Mouse (Mus musculus) heart, postnatal 10 days (tissue): ENCODE data around the gene Marc1. TPM values are rescaled to one million over a fixed set of nuclear protein-coding genes. Genes with fewer than 3 reads are reported as not detected.

ENCODE experiments used
- DNase-seq, 2 experiments: peaks; one replicate each; pipeline ENCODE4 v3.0.0; 2021
- intact Hi-C: fragments of 180-260 bp; cut with DNase I; formaldehyde crosslinking; loops from one replicate; pipeline ENCODE4 v1.15.1; 2025
- microRNA-seq, 2 experiments: library from miRNA; unstranded; fragments of <30 nt; microRNA quantifications; one replicate each; pipeline ENCODE4 v1.2.0; 2022
- total RNA-seq, 2 experiments: library from RNA; stranded (reverse); gene quantifications; 2 replicates each; pipeline ENCODE4 v1.2.3; 2021

Marc1 gene
- total RNA-seq, 2 experiments from 2014 or later = not detected

DNA sequence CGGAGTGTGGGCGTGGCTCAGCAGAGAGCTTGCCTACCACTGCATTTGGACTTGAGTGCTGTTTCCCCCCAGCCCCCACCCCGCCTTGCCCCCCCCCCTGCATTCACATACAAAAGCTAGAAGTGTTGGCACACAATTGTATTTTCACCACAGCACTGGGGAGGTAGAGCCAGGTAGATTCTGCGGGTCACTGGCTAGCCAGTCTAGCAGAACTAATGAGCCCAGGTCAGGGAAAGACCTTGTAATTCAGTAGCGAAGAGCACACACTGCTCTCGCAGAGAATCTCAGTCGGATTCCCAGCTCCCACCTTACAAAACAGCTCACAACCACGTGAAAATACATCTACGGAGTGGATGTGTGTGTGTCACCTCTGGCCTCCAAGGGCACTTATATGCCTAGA, 35.8 kb downstream of the Marc1 start:
- DNase-seq = no peak
- intact Hi-C loops = loop anchor here (10.0 kb wide), 1 partner anchor 510 kb away; no protein-coding TSS in a partner anchor

DNA sequence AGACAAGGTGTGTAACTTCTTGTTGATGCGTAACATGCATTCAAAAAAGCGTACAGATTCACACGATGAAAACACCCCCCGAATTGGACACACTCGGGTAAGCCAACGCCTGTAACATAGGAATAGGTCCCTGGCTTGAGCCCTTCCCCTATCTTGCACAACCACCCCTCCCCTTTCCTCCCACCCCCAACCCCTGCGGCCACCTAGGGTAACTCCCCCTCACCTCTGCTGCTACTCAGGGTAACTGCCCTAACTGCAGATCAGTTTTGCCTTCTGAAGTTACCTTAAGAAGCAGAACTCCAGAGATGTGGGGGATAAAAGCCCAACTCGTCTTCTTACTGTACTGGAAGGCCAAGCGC, 39.2 kb downstream of the Marc1 start:
- intact Hi-C loops = loop anchor here (2.0 to 10.0 kb wide), 3 partner anchors 23 to 507 kb away; no protein-coding TSS in a partner anchor
- DNase-seq = no peak

DNA sequence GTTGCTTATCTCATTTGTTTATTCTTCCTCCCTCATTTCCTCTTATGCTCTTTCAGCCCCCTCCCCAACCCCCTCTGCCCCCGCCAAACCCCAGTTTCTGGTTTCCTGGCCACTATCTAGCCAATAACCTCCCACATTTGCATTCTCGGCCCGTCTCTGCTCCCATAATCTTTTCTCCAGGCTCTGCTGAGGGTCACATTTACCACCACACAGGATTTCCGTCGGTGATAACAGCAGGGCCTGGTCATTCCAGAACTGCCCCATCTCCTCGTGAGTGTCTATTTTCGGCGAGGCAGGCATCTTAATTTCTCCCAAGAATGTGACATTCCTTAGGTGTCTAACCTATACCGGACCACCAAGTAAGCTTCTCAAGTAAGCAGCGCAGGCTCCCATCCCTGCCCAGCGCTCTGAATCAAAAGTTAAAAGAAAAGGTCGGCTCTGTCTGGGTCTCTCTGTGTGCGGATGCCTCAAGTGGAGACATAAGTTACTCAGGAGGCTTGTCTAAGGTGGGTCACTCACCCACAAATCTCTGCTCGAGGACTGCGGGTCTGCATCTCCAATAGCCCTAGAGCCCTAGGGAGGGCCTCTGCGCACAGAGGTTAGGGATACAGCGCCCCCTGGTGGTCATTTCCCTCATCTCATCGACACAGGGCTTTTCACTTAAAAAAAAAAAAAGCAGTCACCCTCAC, 39.8 kb downstream of the Marc1 start:
- intact Hi-C loops = loop anchor here (2.0 to 10.0 kb wide), 3 partner anchors 23 to 507 kb away; no protein-coding TSS in a partner anchor
- peak; percentile 86 to 92 for DNase-seq

DNA sequence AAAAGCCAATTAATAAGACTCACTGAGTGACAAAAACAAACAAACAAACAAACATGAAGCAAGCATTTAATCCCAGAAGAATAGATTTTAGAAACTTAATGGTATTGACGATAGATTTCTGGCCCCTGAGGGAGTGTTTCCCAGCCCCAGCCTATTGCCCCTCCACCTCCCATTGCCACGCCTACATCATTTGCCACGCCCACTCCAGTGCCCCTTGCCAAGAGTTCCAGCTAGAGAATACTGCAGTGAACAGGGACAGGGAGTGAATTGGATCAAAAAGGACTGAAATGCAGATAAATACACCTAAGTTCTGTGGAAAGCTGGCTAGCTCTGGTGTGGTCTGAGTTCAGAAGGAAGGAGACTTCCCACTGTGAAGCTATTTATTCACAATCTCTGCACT, 47.2 kb downstream of the Marc1 start:
- intact Hi-C loops = no loop called here
- no peak for DNase-seq

DNA sequence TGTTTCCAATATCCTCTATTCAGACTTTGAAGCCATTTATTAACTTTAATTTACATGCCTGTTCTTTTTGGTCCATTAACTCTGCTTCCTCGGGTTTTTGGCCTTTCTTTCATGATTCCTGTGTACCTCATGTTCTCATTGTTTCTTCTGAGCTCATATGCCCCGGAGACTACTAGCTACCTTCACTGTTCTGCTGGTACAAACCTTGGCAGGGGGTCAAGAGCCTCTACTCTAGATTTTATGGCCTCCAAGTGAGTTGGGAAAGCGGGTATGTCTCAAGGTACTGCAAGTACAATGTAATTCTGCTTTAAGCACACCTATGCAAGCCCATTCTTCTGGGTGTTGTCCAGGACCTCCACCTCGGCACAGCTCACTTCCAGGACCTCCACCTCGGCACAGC, 48.2 kb downstream of the Marc1 start:
- intact Hi-C loops = no loop called here
- no peak for DNase-seq

DNA sequence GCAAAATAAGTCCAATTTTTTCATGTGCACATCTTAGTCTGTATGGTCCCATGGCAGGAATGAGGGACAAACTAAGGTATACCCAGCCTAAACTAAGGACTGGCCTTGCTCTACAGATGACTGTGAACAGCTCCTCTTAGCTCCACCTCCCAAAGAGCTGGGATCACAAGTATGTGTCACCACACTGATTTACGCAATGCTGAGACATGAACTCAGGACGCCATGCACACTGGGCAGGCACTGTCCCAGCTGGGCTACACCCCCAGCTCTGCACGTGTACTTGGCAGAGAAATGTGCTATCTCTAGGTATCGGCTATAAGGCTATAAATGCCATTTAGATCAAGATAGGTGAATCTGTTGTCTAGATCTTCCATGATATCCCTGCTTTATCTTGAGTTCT, 49.1 kb downstream of the Marc1 start:
- intact Hi-C loops = no loop called here
- no peak for DNase-seq

DNA sequence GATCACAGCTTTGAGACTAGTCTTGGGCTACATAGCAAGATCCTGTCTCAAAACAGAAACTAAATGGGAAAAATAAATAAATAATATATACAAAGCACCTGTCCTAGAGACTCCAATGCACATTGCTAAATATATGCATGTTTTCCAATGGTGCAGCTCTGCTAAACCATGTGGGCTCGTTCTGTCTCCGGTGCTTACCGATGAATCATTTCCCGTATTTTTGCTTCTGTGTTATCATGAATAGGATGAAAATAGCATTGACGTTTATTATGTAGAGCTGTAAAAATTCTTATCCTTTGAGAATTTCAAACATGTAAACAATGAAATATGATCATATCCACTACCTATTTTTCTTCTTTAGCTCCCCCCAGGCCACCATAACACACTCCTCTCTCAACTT, 58.4 kb downstream of the Marc1 start:
- intact Hi-C loops = no loop called here
- DNase-seq = no peak

DNA sequence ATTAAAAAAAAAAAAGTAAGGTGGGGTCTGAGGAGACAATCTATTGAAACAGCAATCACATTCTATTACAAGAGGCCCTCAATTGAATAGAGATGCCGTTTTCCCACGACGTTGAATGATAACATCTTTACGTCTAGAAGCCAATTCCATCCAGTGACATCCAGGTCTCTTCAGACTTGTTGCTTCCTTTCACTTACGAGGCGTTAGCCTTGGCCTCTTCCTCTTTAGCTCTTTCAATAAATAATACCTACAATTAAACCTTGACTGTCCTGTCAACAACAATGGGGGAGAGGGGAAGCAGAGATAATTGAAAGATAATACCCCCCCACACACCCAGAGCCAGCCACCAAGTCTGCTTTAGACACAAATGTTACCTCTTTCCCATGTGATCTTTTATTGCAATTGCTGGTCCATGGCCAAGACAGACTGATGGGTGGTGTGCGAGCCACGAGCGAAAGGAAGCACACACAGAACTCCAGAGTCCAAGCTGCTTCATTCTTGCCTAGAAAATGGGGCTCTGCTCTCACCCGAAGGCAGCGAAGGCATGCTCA, 60.9 kb downstream of the Marc1 start:
- intact Hi-C loops = no loop called here
- no peak for DNase-seq

DNA sequence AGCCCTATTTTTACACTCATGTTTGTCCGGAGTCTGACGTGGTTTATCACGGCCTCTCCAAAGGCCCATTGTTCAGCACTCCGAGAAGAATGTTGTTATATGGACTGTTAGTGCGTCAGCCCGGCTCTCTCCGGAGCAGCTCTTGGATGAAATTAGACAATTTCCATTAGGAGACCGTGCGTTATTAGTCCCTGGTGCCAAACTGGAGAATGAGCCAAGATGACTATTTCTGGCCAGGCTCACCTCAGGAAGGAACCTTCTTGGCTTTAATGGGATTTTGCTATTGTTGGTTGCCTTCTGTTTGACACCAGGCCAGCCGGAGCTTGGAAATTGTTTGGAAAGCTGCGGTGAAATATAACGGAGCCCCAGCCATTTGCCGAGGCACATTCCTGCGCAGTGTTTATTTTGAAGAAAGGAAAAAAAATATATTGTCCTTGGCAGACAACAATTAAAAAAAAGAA, 62.4 kb downstream of the Marc1 start:
- intact Hi-C loops = loop anchor here (2.0 kb wide), 2 partner anchors 14 to 22 kb away; no protein-coding TSS in a partner anchor

DNA sequence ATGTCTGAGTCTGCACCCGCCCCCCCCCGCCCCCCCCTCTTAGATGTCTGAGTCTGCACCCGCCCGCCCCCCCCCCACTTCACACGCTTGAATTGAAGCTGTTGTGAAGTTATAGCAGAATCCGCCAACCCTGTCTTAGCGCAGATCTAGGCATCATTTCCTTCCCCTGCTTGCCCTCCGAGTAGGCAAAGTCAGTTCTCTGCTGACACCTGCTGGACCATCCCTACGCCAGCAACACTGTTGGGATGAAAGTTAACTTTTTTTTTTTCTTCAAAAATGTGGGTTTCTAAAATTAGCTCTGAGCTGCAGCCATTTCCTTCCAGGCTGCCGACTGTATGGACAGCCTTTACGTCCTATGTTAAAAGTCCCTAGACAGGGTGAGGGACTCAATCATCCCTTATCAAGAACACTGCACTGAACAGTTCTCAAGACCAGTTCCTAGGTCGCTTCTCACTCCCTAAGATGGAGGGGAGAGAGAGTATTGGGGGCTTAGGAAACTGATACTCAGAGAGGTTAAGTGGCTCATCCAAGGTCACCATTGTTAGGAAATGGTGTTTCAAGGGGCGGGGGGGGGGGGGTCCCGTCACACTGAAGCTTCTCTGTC, 73.1 kb downstream of the Marc1 start:
- intact Hi-C loops = loop anchor here (1.0 to 5.0 kb wide), 4 partner anchors 33 to 472 kb away; no protein-coding TSS in a partner anchor
- peak; percentile 80 to 84 for DNase-seq

More for the DNA sequence above, 62.4 kb downstream of the Marc1 start:
- peak; percentile 80 to 84 for DNase-seq

DNA sequence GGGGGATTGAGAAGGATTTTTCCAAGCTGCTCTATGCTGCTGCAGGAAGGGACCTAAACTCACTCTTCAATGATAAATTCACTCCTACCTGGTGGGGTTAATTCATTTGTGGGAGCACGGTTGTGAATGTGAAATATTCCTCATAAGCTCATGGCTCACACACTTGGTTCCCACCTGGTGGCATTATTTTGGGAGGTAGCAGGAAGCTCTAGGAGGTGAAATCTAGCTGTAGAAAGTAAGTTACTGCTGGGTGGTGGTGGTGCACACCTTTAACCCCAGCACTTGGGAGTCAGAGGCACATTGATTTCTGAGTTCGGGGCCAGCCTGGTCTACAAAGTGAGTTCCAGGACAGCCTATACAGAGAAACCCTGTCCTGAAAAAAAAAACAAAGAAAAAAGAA, 73.9 kb downstream of the Marc1 start:
- intact Hi-C loops = loop anchor here (1.0 to 5.0 kb wide), 2 partner anchors 340 to 471 kb away; no protein-coding TSS in a partner anchor
- no peak for DNase-seq

Small RNA genes lying within 50 kb of the gene (microRNA-seq; reads per million reads assigned to microRNA genes)
- 199 to 298 reads per million in 2 experiments for gene Mir1981

Other genes with a start within 250 kb of the Marc1 start
- gene Hlx, start 78.7 kb downstream of the Marc1 start, total RNA-seq = 10 to 100 TPM; 23.2 to 27.1 TPM
- gene Marc2, start 35.1 kb upstream of the Marc1 start, total RNA-seq = 100 to 1,000 TPM; 151 to 155 TPM
- 10 to 100 TPM; 30.8 to 37.5 TPM for gene C130074G19Rik, start 71.9 kb upstream of the Marc1 start, total RNA-seq
- 1 to 10 TPM; 8.7 to 9.0 TPM for gene Mark1, start 188.3 kb upstream of the Marc1 start, total RNA-seq